Mouse (Mus musculus) lung, embryonic 14.5 days (tissue): ENCODE measurements around the gene Rpf2. TPM values are rescaled to one million over a fixed set of nuclear protein-coding genes. Genes with fewer than 3 reads are reported as not detected.

Experiments
- ATAC-seq: fragments of 200-750 bp; cut with Nextera tagmentation; 2 replicates; pipeline ENCODE4 v1.8.0; 2017; ENCODE audit warnings: mild to moderate bottlenecking, moderate TSS enrichment, moderate library complexity; ENCODE audit not compliant: insufficient read depth
- DNase-seq: peaks from one replicate; pipeline ENCODE4 v3.0.0-alpha.2; 2015
- H3K27ac ChIP-seq: fragments of 300-500 bp; sonication (generic); 2 replicates; pipeline ENCODE4 v1.5.1; 2014; ENCODE audit warnings: low read depth, mild to moderate bottlenecking, moderate library complexity
- H3K27me3 ChIP-seq: fragments of 300-500 bp; sonication (generic); 2 replicates; pipeline ENCODE4 v1.6.1; 2014; ENCODE audit warnings: low read length, control low read depth; ENCODE audit not compliant: insufficient read depth
- H3K36me3 ChIP-seq: fragments of 300-500 bp; sonication (generic); 2 replicates; pipeline ENCODE4 v1.6.1; 2014; ENCODE audit warnings: control low read depth; ENCODE audit not compliant: insufficient read depth
- H3K4me1 ChIP-seq: fragments of 300-500 bp; sonication (generic); 2 replicates; pipeline ENCODE4 v1.6.1; 2014; ENCODE audit warnings: antibody characterized with exemption, control low read depth; ENCODE audit not compliant: insufficient read depth
- H3K4me2 ChIP-seq: fragments of 300-500 bp; sonication (generic); 2 replicates; pipeline ENCODE4 v1.6.1; 2014; ENCODE audit warnings: mild to moderate bottlenecking
- H3K4me3 ChIP-seq: fragments of 300-500 bp; sonication (generic); 2 replicates; pipeline ENCODE4 v1.5.1; 2014; ENCODE audit warnings: low read depth, low read length
- H3K9ac ChIP-seq: fragments of 300-500 bp; sonication (generic); 2 replicates; pipeline ENCODE4 v1.6.1; 2014
- H3K9me3 ChIP-seq: fragments of 300-500 bp; sonication (generic); 2 replicates; pipeline ENCODE4 v1.6.1; 2016; ENCODE audit warnings: low read depth, low read length, control low read depth
- CTCF ChIP-seq: IDR thresholded peaks from 2 replicates; pipeline ENCODE4 v1.5.1; 2016; ENCODE audit warnings: antibody characterized with exemption, low read depth
- WGBS: fragments of 180-500 bp; shearing (Covaris S2); extraction: QIAGEN DNeasy Blood & Tissue Kit; methylation state at CpG from one replicate; pipeline ENCODE4 v1.1.7; 2014; 5-methylcytosine and 5-hydroxymethylcytosine counted together
- polyA plus RNA-seq: library from polyadenylated mRNA; unstranded; fragments of >200 nt; fragmentation: Nextera tagmentation; extraction: Ambion mirVana; gene quantifications from 2 replicates; pipeline ENCODE4 v1.2.1, GENCODE M21; 2014

The Rpf2 gene
- polyA plus RNA-seq, 1 experiment from 2014 or later: 72.7 TPM

DNA sequence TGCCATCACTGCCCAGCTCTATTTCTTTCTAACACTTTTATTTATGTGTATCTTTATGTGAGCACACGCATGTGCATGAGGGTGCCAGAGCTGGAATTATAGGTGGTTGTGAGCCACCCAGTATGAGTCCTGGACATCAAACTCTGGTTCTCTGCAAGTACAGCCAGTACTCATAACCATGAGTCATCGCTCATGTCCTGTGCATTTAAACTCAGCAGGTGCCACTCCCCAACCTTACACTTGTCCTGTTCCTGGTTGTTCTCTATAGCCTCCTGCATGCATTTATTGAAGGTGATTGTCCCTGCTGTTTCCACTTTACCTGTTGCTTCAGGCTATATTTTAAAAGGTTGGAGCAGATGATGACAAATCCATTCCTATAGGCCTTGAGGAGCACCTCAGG lies 34.7 kb upstream of the Rpf2 start:
- Histone ChIP-seq H3K36me3 (peaks cover 14% of the 10 kb centered on the region), H3K9ac (no peak overlapping the region), H3K4me3 (no peak overlapping the region), H3K27ac (no peak overlapping the region), H3K4me1 (no peaks in the 10 kb centered on the region), H3K9me3 (no peaks in the 10 kb centered on the region), H3K27me3 (no peaks in the 10 kb centered on the region), H3K4me2 (no peak overlapping the region)
- 97% methylated on average over 2 of the region's 2 CpGs for WGBS
- no peak for ATAC-seq
- DNase-seq: no peak
- no peak for TF ChIP-seq CTCF

DNA sequence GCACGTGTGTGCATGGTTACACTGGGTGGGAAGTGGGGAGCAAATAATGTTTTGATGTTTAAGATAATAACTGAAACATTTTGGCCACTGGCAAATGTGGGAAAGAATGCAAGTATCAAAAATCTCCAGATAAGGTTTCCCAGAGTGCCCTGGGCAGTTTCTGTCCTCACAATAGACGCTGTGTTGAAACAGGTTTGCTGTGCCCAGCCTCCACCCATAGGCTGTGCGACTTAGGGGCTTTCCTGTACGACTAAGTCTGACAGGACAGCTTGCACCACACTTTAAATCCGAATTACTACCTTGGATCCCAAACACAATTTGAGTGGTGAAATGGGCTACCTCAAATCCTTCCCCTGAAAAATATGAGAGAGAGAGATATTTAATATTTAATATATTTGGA lies 31.5 kb upstream of the Rpf2 start:
- no peak overlapping the region for H3K4me2 ChIP-seq
- ATAC-seq: no peak
- H3K36me3 ChIP-seq: no peaks in the 10 kb centered on the region
- no peak overlapping the region for H3K27ac ChIP-seq
- no peaks in the 10 kb centered on the region for H3K27me3 ChIP-seq
- H3K4me3 ChIP-seq: no peak overlapping the region
- 52% methylated on average over 5 of the region's 5 CpGs for WGBS
- H3K9ac ChIP-seq: no peak overlapping the region
- no peak for TF ChIP-seq CTCF
- peak; percentile 42 for DNase-seq
- H3K4me1 ChIP-seq: no peaks in the 10 kb centered on the region
- no peaks in the 10 kb centered on the region for H3K9me3 ChIP-seq

DNA sequence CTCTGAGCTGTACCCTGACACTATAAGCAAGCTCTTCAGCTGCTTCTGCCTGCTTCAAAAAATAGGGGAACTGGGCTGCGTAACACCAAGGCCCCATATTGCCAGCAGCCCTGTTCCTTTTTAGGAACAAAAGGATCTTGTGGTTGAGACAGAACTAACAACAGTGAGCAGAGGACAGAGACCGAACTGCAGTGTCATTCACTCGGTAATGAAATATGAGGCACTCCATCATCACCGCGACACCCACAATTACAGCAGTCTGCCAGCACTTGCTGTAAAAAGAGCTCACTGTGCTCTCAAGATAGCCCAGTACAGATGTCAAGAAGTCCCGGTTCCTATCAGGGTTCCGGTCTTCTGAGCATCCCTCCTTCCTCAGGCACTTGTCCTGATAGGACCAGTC lies 29.2 kb upstream of the Rpf2 start:
- 64% methylated on average over 7 of the region's 7 CpGs for WGBS
- H3K4me1 ChIP-seq: no peaks in the 10 kb centered on the region
- H3K9ac ChIP-seq: no peak overlapping the region
- H3K4me2 ChIP-seq: no peak overlapping the region
- no peaks in the 10 kb centered on the region for H3K27me3 ChIP-seq
- no peak overlapping the region for H3K4me3 ChIP-seq
- DNase-seq (no peak), ATAC-seq (no peak)
- H3K9me3 ChIP-seq: no peaks in the 10 kb centered on the region
- no peak for TF ChIP-seq CTCF
- H3K36me3 ChIP-seq: no peaks in the 10 kb centered on the region
- no peak overlapping the region for H3K27ac ChIP-seq

DNA sequence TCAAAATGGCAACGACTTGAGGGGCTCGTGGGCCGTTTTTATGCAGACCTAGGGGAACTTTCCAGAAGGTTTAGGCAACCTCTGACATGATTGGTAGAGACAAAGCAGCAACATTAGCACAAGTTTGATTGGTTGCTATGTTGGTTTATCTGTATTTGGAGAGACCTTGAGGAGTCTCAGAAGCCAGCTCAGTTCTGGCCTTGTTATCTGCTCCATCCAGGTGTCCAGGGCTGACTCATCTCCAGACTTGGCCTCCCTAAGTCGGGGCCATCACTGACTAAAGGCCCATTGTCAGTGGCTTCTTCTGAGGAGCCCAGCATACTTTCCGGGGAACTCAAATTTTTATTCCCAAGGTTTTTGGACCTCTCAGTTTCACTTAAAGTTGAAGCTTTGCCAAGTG lies 27.1 kb upstream of the Rpf2 start:
- DNase-seq (no peak), ATAC-seq (no peak; the same call in 1 of the 2 replicates)
- 69% methylated on average over 5 of the region's 5 CpGs for WGBS
- Histone ChIP-seq H3K27me3 (no peaks in the 10 kb centered on the region), H3K27ac (no peak overlapping the region), H3K36me3 (no peaks in the 10 kb centered on the region), H3K9ac (no peak overlapping the region), H3K4me2 (no peak overlapping the region), H3K9me3 (no peaks in the 10 kb centered on the region), H3K4me3 (no peak overlapping the region), H3K4me1 (no peaks in the 10 kb centered on the region)
- TF ChIP-seq CTCF: no peak

DNA sequence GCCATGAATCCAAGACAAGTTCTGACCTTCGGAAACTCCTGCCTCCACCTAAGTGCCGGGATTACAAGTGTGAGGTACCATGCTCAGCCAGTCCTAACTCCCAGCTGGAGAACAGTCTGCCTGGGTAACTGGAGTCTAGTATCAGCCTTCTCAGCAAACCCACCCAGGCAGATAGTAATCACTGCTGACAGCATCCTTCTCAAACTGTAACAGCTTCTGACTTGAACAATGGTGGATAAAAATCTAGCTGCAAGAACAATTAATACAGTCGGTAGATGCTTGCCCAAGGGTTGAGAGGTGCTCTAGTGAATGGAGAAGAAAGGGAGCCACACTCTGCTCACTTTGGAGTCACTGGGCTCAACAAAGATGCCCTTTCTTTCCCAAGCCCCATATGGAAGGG lies 24.4 kb upstream of the Rpf2 start:
- no peak for ATAC-seq
- no peak overlapping the region for H3K27ac ChIP-seq

DNA sequence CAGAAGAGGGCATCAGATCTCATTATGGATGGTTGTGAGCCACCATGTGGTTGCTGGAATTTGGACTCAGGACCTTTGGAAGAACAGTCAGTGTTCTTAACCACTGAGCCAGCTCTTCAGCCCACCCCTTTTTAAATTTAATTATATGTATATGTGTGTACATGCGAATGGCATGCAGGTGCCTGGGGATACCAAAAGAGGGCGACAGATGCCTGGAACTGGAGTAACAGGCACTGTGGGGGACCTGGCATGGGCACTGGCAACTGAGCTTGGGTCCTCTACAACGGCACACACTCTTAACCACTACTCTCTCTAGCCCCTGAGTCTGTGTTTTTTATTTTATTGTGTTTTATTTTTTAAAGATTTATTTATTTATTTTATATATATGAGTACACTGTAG lies 18.1 kb upstream of the Rpf2 start:
- no peak for TF ChIP-seq CTCF
- ATAC-seq (no peak), DNase-seq (no peak)
- Histone ChIP-seq H3K4me2 (no peak overlapping the region), H3K4me1 (no peaks in the 10 kb centered on the region), H3K9ac (no peak overlapping the region), H3K4me3 (no peak overlapping the region), H3K36me3 (no peaks in the 10 kb centered on the region), H3K27me3 (no peaks in the 10 kb centered on the region), H3K9me3 (no peaks in the 10 kb centered on the region), H3K27ac (no peak overlapping the region)
- 82% methylated on average over 3 of the region's 3 CpGs for WGBS

More for the DNA sequence above, 24.4 kb upstream of the Rpf2 start:
- 85% methylated on average over 3 of the region's 3 CpGs for WGBS
- Histone ChIP-seq H3K9me3 (no peaks in the 10 kb centered on the region), H3K9ac (no peak overlapping the region), H3K4me1 (no peaks in the 10 kb centered on the region), H3K4me3 (no peak overlapping the region), H3K4me2 (no peak overlapping the region), H3K36me3 (no peaks in the 10 kb centered on the region), H3K27me3 (no peaks in the 10 kb centered on the region)
- DNase-seq: no peak
- TF ChIP-seq CTCF: no peak

DNA sequence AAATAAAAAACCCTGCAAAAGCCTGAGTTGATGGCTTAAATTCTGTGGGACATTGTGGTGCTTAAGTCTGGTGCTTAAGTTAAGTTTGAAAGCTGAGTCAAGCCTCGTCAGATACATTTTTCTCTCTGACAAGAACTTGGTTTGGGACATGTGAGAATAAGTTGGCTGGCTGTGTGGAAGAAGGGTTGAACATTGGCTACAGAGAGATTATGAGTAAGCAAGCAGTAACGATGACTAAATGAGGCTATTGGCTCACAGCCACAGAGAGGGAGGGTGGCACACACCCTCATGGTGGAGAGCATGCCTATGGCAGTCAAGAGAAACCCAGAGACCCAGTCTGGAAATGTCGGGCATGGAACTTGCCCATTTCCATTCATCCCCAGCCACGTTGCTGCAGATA lies 16.9 kb upstream of the Rpf2 start:
- H3K4me1 ChIP-seq: no peaks in the 10 kb centered on the region
- ATAC-seq (no peak), DNase-seq (no peak)
- H3K4me2 ChIP-seq: no peak overlapping the region
- no peaks in the 10 kb centered on the region for H3K27me3 ChIP-seq
- no peak overlapping the region for H3K4me3 ChIP-seq
- no peak overlapping the region for H3K27ac ChIP-seq
- no peak overlapping the region for H3K9ac ChIP-seq
- H3K9me3 ChIP-seq: no peaks in the 10 kb centered on the region
- no peak for TF ChIP-seq CTCF
- WGBS: 76% methylated on average over 4 of the region's 4 CpGs
- H3K36me3 ChIP-seq: no peaks in the 10 kb centered on the region

DNA sequence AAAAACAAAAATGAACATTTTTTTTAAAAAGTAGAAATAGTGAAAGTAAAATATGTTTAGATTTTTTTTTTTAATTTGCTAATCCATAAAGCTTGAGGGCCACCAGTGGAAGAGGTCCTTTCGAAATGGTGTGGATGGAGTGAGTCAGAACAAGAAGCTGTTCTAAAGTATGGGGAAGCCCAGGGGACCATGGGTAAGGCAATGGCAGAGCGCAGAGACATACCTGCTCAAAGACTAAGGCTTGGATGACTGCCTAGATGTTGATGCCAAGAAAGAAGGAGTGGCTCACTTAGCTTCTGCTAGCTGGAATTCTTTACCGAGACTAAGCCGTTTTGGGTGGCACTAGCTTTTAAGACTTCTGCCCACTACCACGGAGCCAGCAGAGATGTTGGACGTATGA lies 15.4 kb upstream of the Rpf2 start:
- Histone ChIP-seq H3K27me3 (no peaks in the 10 kb centered on the region), H3K4me3 (no peak overlapping the region), H3K9ac (no peak overlapping the region), H3K4me2 (no peak overlapping the region), H3K4me1 (no peaks in the 10 kb centered on the region), H3K9me3 (no peaks in the 10 kb centered on the region), H3K27ac (no peak overlapping the region), H3K36me3 (no peaks in the 10 kb centered on the region)
- DNase-seq (no peak), ATAC-seq (no peak)
- WGBS: 77% methylated on average over 6 of the region's 6 CpGs
- TF ChIP-seq CTCF: no peak
